Mouse (Mus musculus): ENCODE measurements at regions not wholly inside any gene's neighbourhood (a gene's known extent, or its start where the extent isn't known, plus 50 kb on each side); places are given as distances from the start of the nearest gene placed in this dataset.

- WGBS: 74% methylated on average over 4 of the region's 4 CpGs
- DNase-seq: no peak
- no peaks in the 10 kb centered on the region for H3K36me3 ChIP-seq (ENCODE audit: control insufficient read depth, insufficient read depth, low read length)
- no peak overlapping the region for H3K4me3 ChIP-seq (replicated peaks; ENCODE audit: low read depth, low read length)
- no peak overlapping the region for H3K9ac ChIP-seq (replicated peaks; ENCODE audit: low read length)
- no peak overlapping the region for H3K27ac ChIP-seq (replicated peaks; ENCODE audit: low read depth, low read length)
- H3K9me3 ChIP-seq (ENCODE audit: control insufficient read depth, low read length): no peaks in the 10 kb centered on the region
- H3K4me1 ChIP-seq (ENCODE audit: control insufficient read depth, insufficient read depth, low read length): 0 out of 2 replicates have a peak, but pooled peaks cover 2% of the 10 kb centered on the region
- no peaks in the 10 kb centered on the region for H3K27me3 ChIP-seq (ENCODE audit: control insufficient read depth, insufficient read depth, low read length)
- ATAC-seq (ENCODE audit: low FRiP score, low TSS enrichment): no peak
- no peak overlapping the region for H3K4me2 ChIP-seq (ENCODE audit: low read length)
Measured at GRCm38 (mm10) chr8:89747726-89748125, 600.4 kb downstream of the Tox3 start.

- peak; percentile 68 for DNase-seq
- Histone ChIP-seq H3K36me3 (ENCODE audit: control insufficient read depth, insufficient read depth, low read length) (no peaks in the 10 kb centered on the region), H3K4me1 (ENCODE audit: control insufficient read depth, insufficient read depth, low read length) (0 out of 2 replicates have a peak, but pooled peaks cover 2% of the 10 kb centered on the region), H3K27ac (replicated peaks; ENCODE audit: low read depth, low read length) (0 out of 2 replicates have a peak overlapping the region, but pooled peaks have one; percentile 1), H3K4me2 (ENCODE audit: low read length) (no peak overlapping the region), H3K4me3 (replicated peaks; ENCODE audit: low read depth, low read length) (no peak overlapping the region), H3K9me3 (ENCODE audit: control insufficient read depth, low read length) (no peaks in the 10 kb centered on the region), H3K27me3 (ENCODE audit: control insufficient read depth, insufficient read depth, low read length) (no peaks in the 10 kb centered on the region), H3K9ac (replicated peaks; ENCODE audit: low read length) (no peak overlapping the region)
- no peak for ATAC-seq (ENCODE audit: low FRiP score, low TSS enrichment)
- 68% methylated on average over 11 of the region's 11 CpGs for WGBS
Measured at GRCm38 (mm10) chr8:89744267-89745028, 603.7 kb downstream of the Tox3 start.

GRCm38 (mm10) chr8:89738657-89739056 lies 609.5 kb downstream of the Tox3 start:
- no peak overlapping the region for H3K4me2 ChIP-seq (ENCODE audit: low read length)
- DNase-seq: no peak
- whole genome bisulfite sequencing: 89% methylated on average over 3 of the region's 3 CpGs
- no peak overlapping the region for H3K4me3 ChIP-seq (replicated peaks; ENCODE audit: low read depth, low read length)
- no peaks in the 10 kb centered on the region for H3K36me3 ChIP-seq (ENCODE audit: control insufficient read depth, insufficient read depth, low read length)
- no peaks in the 10 kb centered on the region for H3K4me1 ChIP-seq (ENCODE audit: control insufficient read depth, insufficient read depth, low read length)
- no peaks in the 10 kb centered on the region for H3K9me3 ChIP-seq (ENCODE audit: control insufficient read depth, low read length)
- no peak overlapping the region for H3K9ac ChIP-seq (replicated peaks; ENCODE audit: low read length)
- H3K27ac ChIP-seq (replicated peaks; ENCODE audit: low read depth, low read length): no peak overlapping the region
- no peaks in the 10 kb centered on the region for H3K27me3 ChIP-seq (ENCODE audit: control insufficient read depth, insufficient read depth, low read length)
- no peak for ATAC-seq (ENCODE audit: low FRiP score, low TSS enrichment)

- DNase-seq: no peak
- no peak for ATAC-seq (ENCODE audit: low FRiP score, low TSS enrichment)
- Histone ChIP-seq H3K27me3 (ENCODE audit: control insufficient read depth, insufficient read depth, low read length) (no peaks in the 10 kb centered on the region), H3K4me3 (replicated peaks; ENCODE audit: low read depth, low read length) (no peak overlapping the region), H3K9me3 (ENCODE audit: control insufficient read depth, low read length) (no peaks in the 10 kb centered on the region), H3K36me3 (ENCODE audit: control insufficient read depth, insufficient read depth, low read length) (no peaks in the 10 kb centered on the region), H3K4me2 (ENCODE audit: low read length) (no peak overlapping the region), H3K27ac (replicated peaks; ENCODE audit: low read depth, low read length) (no peak overlapping the region), H3K9ac (replicated peaks; ENCODE audit: low read length) (no peak overlapping the region), H3K4me1 (ENCODE audit: control insufficient read depth, insufficient read depth, low read length) (no peaks in the 10 kb centered on the region)
- 92% methylated on average over 1 of the region's 1 CpGs for WGBS
Measured at GRCm38 (mm10) chr8:89737636-89738035, 610.5 kb downstream of the Tox3 start.

GRCm38 (mm10) chr8:89727252-89727651 lies 620.9 kb downstream of the Tox3 start:
- ATAC-seq (ENCODE audit: low FRiP score, low TSS enrichment) (no peak), DNase-seq (no peak)
- Histone ChIP-seq H3K27ac (replicated peaks; ENCODE audit: low read depth, low read length) (no peak overlapping the region), H3K4me2 (ENCODE audit: low read length) (no peak overlapping the region), H3K4me1 (ENCODE audit: control insufficient read depth, insufficient read depth, low read length) (no peaks in the 10 kb centered on the region), H3K36me3 (ENCODE audit: control insufficient read depth, insufficient read depth, low read length) (no peaks in the 10 kb centered on the region), H3K9ac (replicated peaks; ENCODE audit: low read length) (no peak overlapping the region), H3K9me3 (ENCODE audit: control insufficient read depth, low read length) (no peaks in the 10 kb centered on the region), H3K27me3 (ENCODE audit: control insufficient read depth, insufficient read depth, low read length) (no peaks in the 10 kb centered on the region), H3K4me3 (replicated peaks; ENCODE audit: low read depth, low read length) (no peak overlapping the region)
- 92% methylated on average over 6 of the region's 6 CpGs for WGBS

- no peaks in the 10 kb centered on the region for H3K36me3 ChIP-seq (ENCODE audit: control insufficient read depth, insufficient read depth, low read length)
- H3K27me3 ChIP-seq (ENCODE audit: control insufficient read depth, insufficient read depth, low read length): no peaks in the 10 kb centered on the region
- H3K9ac ChIP-seq (replicated peaks; ENCODE audit: low read length): no peak overlapping the region
- no peak overlapping the region for H3K4me2 ChIP-seq (ENCODE audit: low read length)
- ATAC-seq (ENCODE audit: low FRiP score, low TSS enrichment) (no peak), DNase-seq (no peak)
- no peaks in the 10 kb centered on the region for H3K9me3 ChIP-seq (ENCODE audit: control insufficient read depth, low read length)
- 89% methylated on average over 5 of the region's 5 CpGs for WGBS
- H3K4me3 ChIP-seq (replicated peaks; ENCODE audit: low read depth, low read length): no peak overlapping the region
- no peak overlapping the region for H3K27ac ChIP-seq (replicated peaks; ENCODE audit: low read depth, low read length)
- no peaks in the 10 kb centered on the region for H3K4me1 ChIP-seq (ENCODE audit: control insufficient read depth, insufficient read depth, low read length)
Measured at GRCm38 (mm10) chr8:89721684-89722305, 626.3 kb downstream of the Tox3 start.

- Histone ChIP-seq H3K9ac (replicated peaks; ENCODE audit: low read length) (no peak overlapping the region), H3K27ac (replicated peaks; ENCODE audit: low read depth, low read length) (no peak overlapping the region), H3K4me3 (replicated peaks; ENCODE audit: low read depth, low read length) (no peak overlapping the region), H3K9me3 (ENCODE audit: control insufficient read depth, low read length) (no peaks in the 10 kb centered on the region), H3K4me2 (ENCODE audit: low read length) (no peak overlapping the region), H3K36me3 (ENCODE audit: control insufficient read depth, insufficient read depth, low read length) (no peaks in the 10 kb centered on the region), H3K27me3 (ENCODE audit: control insufficient read depth, insufficient read depth, low read length) (no peaks in the 10 kb centered on the region), H3K4me1 (ENCODE audit: control insufficient read depth, insufficient read depth, low read length) (no peaks in the 10 kb centered on the region)
- ATAC-seq (ENCODE audit: low FRiP score, low TSS enrichment) (no peak), DNase-seq (no peak)
- 86% methylated on average over 6 of the region's 6 CpGs for WGBS
Measured at GRCm38 (mm10) chr8:89713880-89714279, 634.3 kb downstream of the Tox3 start.

GRCm38 (mm10) chr8:89707341-89707928 lies 640.7 kb downstream of the Tox3 start:
- no peak for DNase-seq
- Histone ChIP-seq H3K9ac (replicated peaks; ENCODE audit: low read length) (no peak overlapping the region), H3K4me1 (ENCODE audit: control insufficient read depth, insufficient read depth, low read length) (no peaks in the 10 kb centered on the region), H3K27ac (replicated peaks; ENCODE audit: low read depth, low read length) (no peak overlapping the region), H3K4me2 (ENCODE audit: low read length) (no peak overlapping the region), H3K36me3 (ENCODE audit: control insufficient read depth, insufficient read depth, low read length) (no peaks in the 10 kb centered on the region), H3K4me3 (replicated peaks; ENCODE audit: low read depth, low read length) (no peak overlapping the region), H3K27me3 (ENCODE audit: control insufficient read depth, insufficient read depth, low read length) (no peaks in the 10 kb centered on the region), H3K9me3 (ENCODE audit: control insufficient read depth, low read length) (no peaks in the 10 kb centered on the region)
- 63% methylated on average over 5 of the region's 5 CpGs for WGBS
- no peak for ATAC-seq (ENCODE audit: low FRiP score, low TSS enrichment)

Data from midbrain, embryonic 14.5 days (tissue).